Mouse (Mus musculus) limb, embryonic 11.5 days (tissue): Measurements from ENCODE around the gene Trpc4ap. TPM values are rescaled to one million over a fixed set of nuclear protein-coding genes. Genes with fewer than 3 reads are reported as not detected.
"Not testable (repeated sequence)": the region's sequence is repeated elsewhere in the genome, so short reads cannot be mapped to it uniquely, and the experiment has no call there.

Experiments
- ATAC-seq: fragments of 200-750 bp; cut with Nextera tagmentation; 2 replicates; pipeline ENCODE4 v1.8.0; 2017; ENCODE audit warnings: low read depth; ENCODE audit not compliant: insufficient number of reproducible peaks, low FRiP score, low TSS enrichment
- DNase-seq: peaks from one replicate; pipeline ENCODE4 v3.0.0-alpha.2; 2015; ENCODE audit warnings: low spot score
- H3K27ac ChIP-seq: fragments of 300-500 bp; sonication (generic); replicated peaks from 2 replicates; pipeline ENCODE4 v1.5.1; 2014; ENCODE audit warnings: low read depth, mild to moderate bottlenecking, low read length
- H3K27me3 ChIP-seq: fragments of 300-500 bp; sonication (generic); 2 replicates; pipeline ENCODE4 v1.6.1; 2014; ENCODE audit warnings: mild to moderate bottlenecking, low read length, mixed read lengths; ENCODE audit not compliant: control insufficient read depth, insufficient read depth
- H3K36me3 ChIP-seq: fragments of 300-500 bp; sonication (generic); 2 replicates; pipeline ENCODE4 v1.6.1; 2014; ENCODE audit warnings: mild to moderate bottlenecking, low read length, moderate library complexity, mixed read lengths; ENCODE audit not compliant: control insufficient read depth, insufficient read depth
- H3K4me1 ChIP-seq: fragments of 300-500 bp; sonication (generic); 2 replicates; pipeline ENCODE4 v1.6.1; 2014; ENCODE audit warnings: low read length, mixed read lengths; ENCODE audit not compliant: control insufficient read depth, insufficient read depth
- H3K4me2 ChIP-seq: fragments of 300-500 bp; sonication (generic); 2 replicates; pipeline ENCODE4 v1.6.1; 2014; ENCODE audit warnings: low read depth, mild to moderate bottlenecking, moderate library complexity; ENCODE audit not compliant: severe bottlenecking
- H3K4me3 ChIP-seq: fragments of 300-500 bp; sonication (generic); 2 replicates; pipeline ENCODE4 v1.5.1; 2014; ENCODE audit warnings: low read depth, low read length
- H3K9ac ChIP-seq: fragments of 300-500 bp; sonication (generic); 2 replicates; pipeline ENCODE4 v1.6.1; 2014; ENCODE audit warnings: mild to moderate bottlenecking, low read length
- H3K9me3 ChIP-seq: fragments of 300-500 bp; sonication (generic); 2 replicates; pipeline ENCODE4 v1.6.1; 2016; ENCODE audit warnings: low read length; ENCODE audit not compliant: control insufficient read depth
- WGBS: fragments of 180-500 bp; shearing (Covaris S2); extraction: QIAGEN DNeasy Blood & Tissue Kit; methylation state at CpG from one replicate; pipeline ENCODE4 v1.1.7; 2014; 5-methylcytosine and 5-hydroxymethylcytosine counted together
- polyA plus RNA-seq: library from polyadenylated mRNA; unstranded; fragments of >200 nt; fragmentation: Nextera tagmentation; extraction: Ambion mirVana; gene quantifications from 2 replicates; pipeline ENCODE4 v1.2.1, GENCODE M21; 2014

The Trpc4ap gene
- polyA plus RNA-seq = 142 and 143 TPM in 2 replicates

GRCm38 (mm10) chr2:155691723-155692493 is at the start of gene Trpc4ap:
Gene Trpc4ap (minus strand): TSS chr2:155692384.
- peaks cover 8% of the 10 kb centered on the region; the same call in 1 of the 2 replicates for H3K4me1 ChIP-seq
- under 1% methylated on average over 60 of the region's 72 CpGs for WGBS
- H3K36me3 ChIP-seq = no peaks in the 10 kb centered on the region
- H3K4me3 ChIP-seq = peak within 1 kb of the TSS; percentile 96
- H3K4me2 ChIP-seq = peak within 1 kb of the TSS; percentile 76
- peak within 1 kb of the TSS; percentile 97 for H3K9ac ChIP-seq
- DNase-seq (peak; percentile 99), ATAC-seq (peak; percentile 92)
- H3K27ac ChIP-seq = peak within 1 kb of the TSS; percentile 77
- no peaks in the 10 kb centered on the region for H3K9me3 ChIP-seq
- no peaks in the 10 kb centered on the region for H3K27me3 ChIP-seq

- Histone ChIP-seq H3K9me3 (no peaks in the 10 kb centered on the region), H3K4me1 (no peaks in the 10 kb centered on the region), H3K4me3 (no peak overlapping the region), H3K27me3 (no peaks in the 10 kb centered on the region), H3K27ac (no peak overlapping the region), H3K9ac (no peak overlapping the region), H3K4me2 (no peak overlapping the region), H3K36me3 (no peaks in the 10 kb centered on the region)
- DNase-seq (no peak), ATAC-seq (no peak)
- WGBS = 79% methylated on average over 9 of the region's 9 CpGs
These were observed 45.6 kb upstream of the Trpc4ap start for GRCm38 (mm10) chr2:155737803-155738202.

DNA sequence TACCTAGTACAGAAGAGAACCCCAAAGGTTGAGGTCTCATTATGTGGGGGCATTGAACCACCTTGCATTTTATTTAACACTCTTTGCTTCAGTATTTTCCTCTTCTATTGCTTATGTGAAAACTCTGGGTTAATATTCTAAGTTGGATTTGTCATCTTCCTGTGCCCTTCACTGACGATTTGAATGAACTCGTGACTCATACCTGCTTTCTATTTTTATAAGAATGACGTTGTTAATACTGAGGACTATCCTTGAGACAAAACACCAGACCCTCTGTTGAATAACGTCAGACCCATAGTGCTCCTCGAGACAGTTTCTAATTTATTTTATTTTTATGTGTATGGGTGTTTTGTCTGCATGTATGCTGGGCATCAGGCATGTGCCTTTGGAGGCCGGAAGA is 44.8 kb upstream of the Trpc4ap start:
- Histone ChIP-seq H3K4me1 (no peaks in the 10 kb centered on the region), H3K4me2 (no peak overlapping the region), H3K9ac (no peak overlapping the region), H3K27me3 (no peaks in the 10 kb centered on the region), H3K9me3 (no peaks in the 10 kb centered on the region), H3K27ac (no peak overlapping the region), H3K4me3 (no peak overlapping the region), H3K36me3 (no peaks in the 10 kb centered on the region)
- ATAC-seq (no peak), DNase-seq (no peak)
- 81% methylated on average over 6 of the region's 6 CpGs for WGBS

DNA sequence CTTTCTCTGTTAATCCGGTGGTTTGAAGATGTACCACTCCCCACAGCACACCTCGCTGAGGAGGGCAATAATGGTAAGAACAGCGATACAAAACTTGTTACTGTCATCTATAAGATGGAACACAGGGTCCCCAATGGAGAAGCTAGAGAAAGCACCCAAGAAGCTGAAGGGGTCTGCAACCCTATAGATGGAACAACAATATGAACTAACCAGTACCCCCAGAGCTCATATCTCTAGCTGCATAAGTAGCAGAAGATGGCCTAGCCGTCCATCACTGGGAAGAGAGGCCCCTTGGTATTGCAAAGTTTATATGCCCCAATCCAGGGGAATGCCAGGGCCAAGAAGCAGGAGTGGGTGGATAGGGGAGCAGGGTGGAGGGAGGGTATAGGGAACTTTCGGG is 43.6 kb upstream of the Trpc4ap start, which contains the start of gene Gm17581:
TSS of gene Gm17581 (minus strand) at position 101 of the 400 bp plus-strand sequence.
- not testable (repeated sequence) for H3K9me3 ChIP-seq, H3K9ac ChIP-seq, H3K4me1 ChIP-seq, H3K27me3 ChIP-seq, H3K4me2 ChIP-seq, DNase-seq, H3K4me3 ChIP-seq, ATAC-seq, H3K36me3 ChIP-seq, H3K27ac ChIP-seq
- 83% methylated on average over 5 of the region's 5 CpGs for WGBS

GRCm38 (mm10) chr2:155735080-155735479 is 42.9 kb upstream of the Trpc4ap start:
- ATAC-seq (no peak), DNase-seq (no peak)
- H3K27ac ChIP-seq = no peak overlapping the region
- H3K4me2 ChIP-seq = no peak overlapping the region
- H3K27me3 ChIP-seq = no peaks in the 10 kb centered on the region
- H3K36me3 ChIP-seq = no peaks in the 10 kb centered on the region
- no peaks in the 10 kb centered on the region for H3K4me1 ChIP-seq
- no peak overlapping the region for H3K4me3 ChIP-seq
- no peaks in the 10 kb centered on the region for H3K9me3 ChIP-seq
- no peak overlapping the region for H3K9ac ChIP-seq
- WGBS = 81% methylated on average over 5 of the region's 5 CpGs

GRCm38 (mm10) chr2:155729158-155729645 is 37.0 kb upstream of the Trpc4ap start, which contains the start of gene Edem2:
Gene Edem2 (minus strand): TSS chr2:155729475.
- Histone ChIP-seq H3K4me3 (peak within 1 kb of the TSS; percentile 90), H3K27me3 (no peaks in the 10 kb centered on the region), H3K9ac (peak within 1 kb of the TSS; percentile 54), H3K27ac (no peak within 1 kb of the TSS), H3K9me3 (no peaks in the 10 kb centered on the region), H3K4me2 (peak within 1 kb of the TSS; percentile 91), H3K4me1 (no peaks in the 10 kb centered on the region), H3K36me3 (no peaks in the 10 kb centered on the region)
- DNase-seq (peak; percentile 90), ATAC-seq (peak; percentile 83; the same call in 1 of the 2 replicates)
- under 1% methylated on average over 33 of the region's 33 CpGs for WGBS

DNA sequence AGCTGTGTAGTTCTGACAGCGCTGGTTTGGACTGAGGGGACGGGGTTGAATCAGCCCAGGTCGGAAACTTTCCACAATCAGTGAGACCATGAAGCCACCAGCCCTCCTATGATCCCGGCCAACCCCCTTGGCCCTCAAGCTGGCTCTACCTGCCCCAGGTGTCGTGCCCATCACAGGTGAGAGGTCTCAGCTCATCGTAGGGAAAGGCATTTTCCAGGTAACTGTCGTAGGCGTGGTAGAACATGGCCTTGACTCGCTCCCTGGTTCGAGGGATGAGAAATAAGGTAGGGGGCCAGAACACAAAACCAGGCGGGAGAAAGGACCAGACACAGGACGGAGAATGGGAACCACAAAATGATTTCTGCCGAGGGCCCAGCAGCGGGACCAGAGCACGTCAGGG is 36.6 kb upstream of the Trpc4ap start:
- Histone ChIP-seq H3K4me2 (peak overlapping the region; percentile 91), H3K4me1 (no peaks in the 10 kb centered on the region), H3K36me3 (no peaks in the 10 kb centered on the region), H3K9me3 (no peaks in the 10 kb centered on the region), H3K27ac (no peak overlapping the region), H3K9ac (peak overlapping the region; percentile 54), H3K4me3 (peak overlapping the region; percentile 90), H3K27me3 (no peaks in the 10 kb centered on the region)
- 7% methylated on average over 15 of the region's 15 CpGs for WGBS
- no peak for ATAC-seq
- no peak for DNase-seq

DNA sequence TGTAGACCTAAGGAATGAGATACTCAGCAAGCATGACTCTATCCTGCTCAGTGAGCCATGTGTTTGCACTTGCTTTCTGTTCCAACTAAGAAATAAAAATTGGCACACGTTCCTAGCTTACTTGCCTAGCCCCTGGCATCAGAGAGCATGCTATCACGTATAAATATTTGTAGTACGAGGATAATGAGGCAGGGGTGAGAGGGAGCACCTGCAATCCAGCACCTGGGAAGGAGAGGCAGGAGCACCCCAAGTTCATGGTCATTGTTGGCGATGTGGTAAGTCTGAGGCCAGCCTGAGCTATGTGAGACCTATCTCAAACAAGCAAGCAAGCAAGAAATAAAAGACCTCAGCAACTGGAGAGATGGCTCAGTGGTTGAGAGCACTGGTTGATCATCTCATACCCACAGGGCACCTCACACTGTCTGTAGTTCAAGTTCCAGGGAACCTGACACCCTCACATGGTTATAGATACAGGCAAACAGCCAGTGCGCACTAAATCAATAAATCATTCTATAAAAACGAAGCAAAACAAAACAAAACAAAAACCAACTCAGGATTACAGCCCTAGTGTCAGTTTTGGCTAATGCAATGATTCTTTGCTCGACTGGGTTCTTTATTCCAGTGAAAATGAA is 35.7 kb upstream of the Trpc4ap start:
- no peak for DNase-seq
- WGBS = 75% methylated on average over 7 of the region's 7 CpGs
- no peak overlapping the region for H3K27ac ChIP-seq

More for the DNA sequence above, 35.7 kb upstream of the Trpc4ap start:
- no peak overlapping the region; the same call in 1 of the 2 replicates for H3K4me2 ChIP-seq
- H3K9ac ChIP-seq = no peak overlapping the region
- ATAC-seq = no peak
- no peaks in the 10 kb centered on the region for H3K4me1 ChIP-seq
- H3K9me3 ChIP-seq = no peaks in the 10 kb centered on the region
- H3K4me3 ChIP-seq = no peak overlapping the region
- no peaks in the 10 kb centered on the region for H3K27me3 ChIP-seq
- no peaks in the 10 kb centered on the region for H3K36me3 ChIP-seq
